Mouse (Mus musculus) CH12.LX (cell line): ENCODE measurements around the gene Rpp25l.

ENCODE experiments used
- CHD2 ChIP-seq: IDR thresholded peaks from 2 replicates; pipeline ENCODE4 v1.6.1; 2011; ENCODE audit warnings: low read length, improper control_type of control experiment
- CTCF ChIP-seq, 2 experiments: IDR thresholded peaks in 1 of 2; conservative IDR thresholded peaks in 1 of 2; 2 replicates each; pipeline ENCODE4 v1.5.1; 2011 to 2012; ENCODE audit warnings: low read depth in 2 of 2, low read length in 2 of 2, improper control_type of control experiment in 1 of 2, inconsistent platforms in 1 of 2, mild to moderate bottlenecking in 1 of 2, moderate library complexity in 1 of 2
- JUND ChIP-seq: conservative IDR thresholded peaks from 2 replicates; pipeline ENCODE4 v1.6.1; 2011; ENCODE audit warnings: low read depth, low read length, improper control_type of control experiment
- MAX ChIP-seq: IDR thresholded peaks from 2 replicates; pipeline ENCODE4 v1.6.1; 2011; ENCODE audit warnings: low read length, improper control_type of control experiment
- MEF2A ChIP-seq: IDR thresholded peaks from 2 replicates; pipeline ENCODE4 v1.6.1; 2014; ENCODE audit warnings: low read depth, mild to moderate bottlenecking, inconsistent platforms, low read length, improper control_type of control experiment, borderline replicate concordance
- NELFE ChIP-seq: IDR thresholded peaks from 2 replicates; pipeline ENCODE4 v1.6.1; 2011; ENCODE audit warnings: low read depth, low read length, improper control_type of control experiment
- NRF1 ChIP-seq: IDR thresholded peaks from 2 replicates; pipeline ENCODE4 v1.6.1; 2014; ENCODE audit warnings: low read depth, mild to moderate bottlenecking, inconsistent platforms, low read length, improper control_type of control experiment, moderate library complexity
- POLR2A ChIP-seq: IDR thresholded peaks from 2 replicates; pipeline ENCODE4 v1.6.1; 2011; ENCODE audit warnings: low read depth, mild to moderate bottlenecking, improper control_type of control experiment, low read length
- RAD21 ChIP-seq: IDR thresholded peaks from 2 replicates; pipeline ENCODE4 v1.6.1; 2011; ENCODE audit warnings: low read depth, mild to moderate bottlenecking, low read length, improper control_type of control experiment, moderate library complexity
- UBTF ChIP-seq: IDR thresholded peaks from 2 replicates; pipeline ENCODE4 v1.6.1; 2012; ENCODE audit warnings: low read depth, mild to moderate bottlenecking, inconsistent platforms, low read length, improper control_type of control experiment, moderate library complexity
- USF2 ChIP-seq: conservative IDR thresholded peaks from 2 replicates; pipeline ENCODE4 v1.6.1; 2011; ENCODE audit warnings: low read depth, low read length, improper control_type of control experiment
- ZMIZ1 ChIP-seq: IDR thresholded peaks from 2 replicates; pipeline ENCODE4 v1.6.1; 2012; ENCODE audit warnings: low read depth, mild to moderate bottlenecking, inconsistent platforms, low read length, improper control_type of control experiment

DNA sequence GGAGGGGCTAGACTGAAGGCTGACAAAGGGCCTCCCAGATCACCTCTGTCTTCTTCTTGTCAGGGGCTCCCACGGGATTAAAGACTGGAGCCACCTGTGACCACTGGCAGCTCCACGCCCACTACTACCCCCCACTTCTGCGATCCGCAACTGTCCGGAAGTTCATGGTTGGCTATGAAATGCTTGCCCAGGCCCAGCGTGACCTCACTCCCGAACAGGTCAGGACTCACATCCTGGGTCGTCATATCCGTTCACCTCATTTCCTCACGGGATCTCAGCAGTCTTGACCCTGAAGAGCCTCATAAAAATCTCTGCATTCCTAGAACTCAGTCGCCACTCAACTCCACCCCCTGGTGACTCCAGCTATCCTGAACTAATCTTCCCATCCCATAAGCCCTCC is 44.7 kb upstream of the Rpp25l start:
- no peak for TF ChIP-seq MAX
- no peak for TF ChIP-seq CTCF (conservative IDR thresholded peaks at IDR 0.05 in 1 of 2, IDR thresholded peaks at IDR 0.05 in 1 of 2; ENCODE audit: low read depth in 2 of 2, low read length in 2 of 2)
- no peak for TF ChIP-seq RAD21
- TF ChIP-seq USF2, result no peak
- no peak for TF ChIP-seq JUND
- TF ChIP-seq NRF1, result no peak
- TF ChIP-seq POLR2A, result no peak
- TF ChIP-seq NELFE, result no peak
- no peak for TF ChIP-seq UBTF
- TF ChIP-seq ZMIZ1, result no peak
- no peak for TF ChIP-seq MEF2A
- no peak for TF ChIP-seq CHD2
